ENCODE assay signal across 8 mouse cellular contexts in the genomic region with DNA sequence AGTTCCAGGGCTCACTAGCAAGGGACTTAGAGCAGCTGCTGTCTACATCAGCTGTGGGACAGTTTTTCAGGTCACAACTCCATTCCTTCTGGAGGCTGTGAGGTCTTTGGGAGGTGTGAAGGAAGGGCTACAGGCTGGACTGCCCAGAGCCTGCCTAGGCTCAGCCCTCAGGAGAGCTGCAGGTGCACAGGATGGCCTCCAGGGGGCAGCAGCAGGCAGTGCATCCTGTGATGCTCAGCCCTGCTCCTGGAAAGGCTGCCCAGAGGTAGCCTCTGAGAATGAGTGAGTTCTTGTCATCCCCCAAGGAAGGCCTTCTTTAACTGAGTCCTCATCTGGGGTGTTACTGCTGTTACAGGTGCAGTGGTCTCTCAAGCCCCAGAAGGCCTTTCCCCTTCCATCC. TPM values are rescaled to one million over a fixed set of nuclear protein-coding genes. Genes with fewer than 3 reads are reported as not detected.
DNase-seq lines count a peak whose midpoint lies in the region; ATAC-seq and TF ChIP-seq lines count a peak whose summit lies in the region.

No protein-coding gene starts in this region.

- H3K27me3 ChIP-seq in MEL (ENCODE audit: control insufficient read depth in 1 of 2, insufficient read depth in 2 of 2, low read length in 2 of 2): no peaks in the 10 kb centered on the region
- H3K27me3 ChIP-seq in forebrain, embryonic 15.5 days: no peaks in the 10 kb centered on the region
- no peaks in the 10 kb centered on the region for H3K27me3 ChIP-seq in hindbrain, embryonic 11.5 days (ENCODE audit: control insufficient read depth, insufficient read depth, low read length)

- no peak overlapping the region for H3K27ac ChIP-seq in MEL (ENCODE audit: control insufficient read depth, low read depth, low read length)
- no peak overlapping the region for H3K27ac ChIP-seq in forebrain, embryonic 15.5 days (replicated peaks)
- no peak overlapping the region for H3K27ac ChIP-seq in hindbrain, embryonic 11.5 days (ENCODE audit: low read depth, low read length)

- peak; percentile 96 for TF ChIP-seq RAD21 in MEL (IDR thresholded peaks at IDR 0.05; ENCODE audit: low read depth, low read length)

- peak; percentile 55; the same call in 1 of the 2 replicates for ATAC-seq in forebrain, embryonic 15.5 days (replicated peaks)
- ATAC-seq in hindbrain, embryonic 11.5 days (ENCODE audit: low FRiP score): peak; percentile 67; the same call in 1 of the 2 replicates

- H3K4me3 ChIP-seq in MEL (ENCODE audit: control insufficient read depth in 1 of 2, insufficient read depth in 1 of 2, low read depth in 2 of 2, low read length in 2 of 2): no peak overlapping the region
- no peak overlapping the region for H3K4me3 ChIP-seq in forebrain, embryonic 15.5 days
- H3K4me3 ChIP-seq in hindbrain, embryonic 11.5 days (ENCODE audit: low read depth, low read length): no peak overlapping the region

- peak; percentile 70 for DNase-seq in MEL (ENCODE audit: low read depth, low spot score)
- peak; percentile 81 for DNase-seq in cerebellum, adult 11-12 months
- peak; percentile 87 for DNase-seq in hindbrain, embryonic 11.5 days (ENCODE audit: low spot score)
- DNase-seq in layer of hippocampus, postnatal 14 days (ENCODE audit: low spot score in 2 of 2): peak; percentile 79 to 80
- peak; percentile 71 for DNase-seq in lung, postnatal 25 days (ENCODE audit: low spot score)
- DNase-seq in retina, embryonic 14.5 days (ENCODE audit: low spot score): peak; percentile 89
- peak; percentile 63 for DNase-seq in thymus, postnatal 25 days

- TF ChIP-seq CTCF in MEL (IDR thresholded peaks at IDR 0.05 in 2 of 3, conservative IDR thresholded peaks at IDR 0.05 in 1 of 3; ENCODE audit: control insufficient read depth in 1 of 3, insufficient read depth in 1 of 3, low read depth in 2 of 3, low read length in 3 of 3, poor library complexity in 1 of 3, severe bottlenecking in 1 of 3): peak; percentile 96 to 99 (median 98)

- no peaks in the 10 kb centered on the region for H3K4me1 ChIP-seq in MEL (ENCODE audit: control insufficient read depth in 1 of 2, insufficient read depth in 2 of 2, low read length in 2 of 2)
- peaks cover 5% of the 10 kb centered on the region; the same call in 1 of the 2 replicates for H3K4me1 ChIP-seq in forebrain, embryonic 15.5 days
- 0 out of 2 replicates have a peak, but pooled peaks cover 2% of the 10 kb centered on the region for H3K4me1 ChIP-seq in hindbrain, embryonic 11.5 days (replicated peaks; ENCODE audit: control insufficient read depth, insufficient read depth, low read length)

- no peaks in the 10 kb centered on the region for H3K36me3 ChIP-seq in MEL (ENCODE audit: control insufficient read depth in 1 of 2, insufficient read depth in 2 of 2, low read length in 2 of 2)
- H3K36me3 ChIP-seq in forebrain, embryonic 15.5 days: peaks cover 45% of the 10 kb centered on the region
- H3K36me3 ChIP-seq in hindbrain, embryonic 11.5 days (ENCODE audit: control insufficient read depth, insufficient read depth, low read length): no peaks in the 10 kb centered on the region

- no peak overlapping the region for H3K4me2 ChIP-seq in forebrain, embryonic 15.5 days (replicated peaks)
- H3K4me2 ChIP-seq in hindbrain, embryonic 11.5 days (replicated peaks; ENCODE audit: low read depth, low read length): no peak overlapping the region

- H3K9me3 ChIP-seq in MEL (replicated peaks; ENCODE audit: insufficient read depth, low read length): no peaks in the 10 kb centered on the region
- H3K9me3 ChIP-seq in forebrain, embryonic 15.5 days: no peaks in the 10 kb centered on the region
- no peaks in the 10 kb centered on the region for H3K9me3 ChIP-seq in hindbrain, embryonic 11.5 days (ENCODE audit: control insufficient read depth, low read length)

- TF ChIP-seq EP300 in MEL (IDR thresholded peaks at IDR 0.05; ENCODE audit: low read depth in 1 of 2, low read length in 2 of 2): no peak

- no peaks in the 10 kb centered on the region for H3K79me2 ChIP-seq in MEL (ENCODE audit: control insufficient read depth, insufficient read depth, low read length, poor library complexity)

- no peak for TF ChIP-seq POLR2A in MEL (IDR thresholded peaks at IDR 0.05; ENCODE audit: control insufficient read depth in 1 of 2, insufficient read depth in 1 of 2, low read depth in 1 of 2, low read length in 2 of 2, poor library complexity in 1 of 2)

- H3K9ac ChIP-seq in MEL (ENCODE audit: control insufficient read depth, low read depth, low read length, poor library complexity, severe bottlenecking): no peak overlapping the region
- no peak overlapping the region for H3K9ac ChIP-seq in forebrain, embryonic 15.5 days (replicated peaks)
- H3K9ac ChIP-seq in hindbrain, embryonic 11.5 days (ENCODE audit: low read depth, low read length): no peak overlapping the region

TF ChIP-seq in MEL, 35 proteins besides CTCF, POLR2A, EP300 and RAD21:
- TF ChIP-seq GATA1 (IDR thresholded peaks at IDR 0.05; ENCODE audit: low read depth, low read length): no peak
- TF ChIP-seq GABPA (IDR thresholded peaks at IDR 0.05; ENCODE audit: low read depth, low read length): no peak
- no peak for TF ChIP-seq ZNF384 (IDR thresholded peaks at IDR 0.05; ENCODE audit: low read depth, low read length)
- TF ChIP-seq KAT2A (conservative IDR thresholded peaks at IDR 0.05; ENCODE audit: low read depth, low read length): no peak
- peak; percentile 94 for TF ChIP-seq ZC3H11A (IDR thresholded peaks at IDR 0.05; ENCODE audit: low read depth, low read length)
- TF ChIP-seq JUND (IDR thresholded peaks at IDR 0.05; ENCODE audit: low read depth, low read length): no peak
- TF ChIP-seq SMC3 (IDR thresholded peaks at IDR 0.05; ENCODE audit: low read depth, low read length): peak; percentile 97
- no peak for TF ChIP-seq TBP (IDR thresholded peaks at IDR 0.05; ENCODE audit: low read depth, low read length)
- TF ChIP-seq TCF12 (IDR thresholded peaks at IDR 0.05; ENCODE audit: low read depth, low read length): no peak
- no peak for TF ChIP-seq MAZ (IDR thresholded peaks at IDR 0.05; ENCODE audit: low read depth, low read length)
- no peak for TF ChIP-seq MYC (IDR thresholded peaks at IDR 0.05; ENCODE audit: low read depth, low read length)
- no peak for TF ChIP-seq NRF1 (IDR thresholded peaks at IDR 0.05; ENCODE audit: insufficient read depth, low read depth, low read length, poor library complexity, severe bottlenecking)
- no peak for TF ChIP-seq MEF2A (IDR thresholded peaks at IDR 0.05; ENCODE audit: extremely low read depth, insufficient replicate concordance, low read depth, low read length, poor library complexity, severe bottlenecking)
- 0 out of 2 replicates have a peak, but pooled peaks have one; percentile 2 for TF ChIP-seq BHLHE40 (IDR thresholded peaks at IDR 0.05; ENCODE audit: borderline replicate concordance, low read depth, low read length)
- TF ChIP-seq ELF1 (IDR thresholded peaks at IDR 0.05; ENCODE audit: low read depth, low read length): no peak
- no peak for TF ChIP-seq MAFK (IDR thresholded peaks at IDR 0.05; ENCODE audit: borderline replicate concordance, low read depth, low read length)
- no peak for TF ChIP-seq MYB (IDR thresholded peaks at IDR 0.05; ENCODE audit: low read depth, low read length)
TF ChIP-seq in MEL: peak in this region for 3.

RNA-seq across cellular contexts. Expression of a gene that starts 12.5 kb away (rescaled TPM):
- total RNA-seq in MEL (2012; rRNA removed): 16.8 and 19.5 TPM in 2 replicates
- polyA plus RNA-seq in MEL (2012; ENCODE audit: insufficient read depth in 1 of 2, insufficient read length in 2 of 2, low read depth in 1 of 2, low replicate concordance in 2 of 2, missing spikeins in 1 of 2): 10 to 100 TPM in 1 of 2 experiments, not detected in 1; 16.8 TPM
- polyA plus RNA-seq in forebrain, embryonic 15.5 days (2015; fragmentation: Nextera tagmentation; extraction: Ambion mirVana): 17.3 and 18.5 TPM in 2 replicates
- 13.6 and 14.8 TPM in 2 replicates for polyA plus RNA-seq in hindbrain, embryonic 11.5 days (2014; fragmentation: Nextera tagmentation; extraction: Ambion mirVana)
- 10 to 100 TPM; 26.3 to 27.7 TPM for total RNA-seq in layer of hippocampus, postnatal 14 days (2021)

RNA-seq across cellular contexts. Expression of a gene that starts 43.9 kb away (rescaled TPM):
- not detected in 2 replicates for total RNA-seq in MEL (2012; rRNA removed)
- polyA plus RNA-seq in MEL (2012; ENCODE audit: insufficient read depth in 1 of 2, insufficient read length in 2 of 2, low read depth in 1 of 2, low replicate concordance in 2 of 2, missing spikeins in 1 of 2): not detected
- polyA plus RNA-seq in forebrain, embryonic 15.5 days (2015; fragmentation: Nextera tagmentation; extraction: Ambion mirVana): 9.0 and 10.2 TPM in 2 replicates
- polyA plus RNA-seq in hindbrain, embryonic 11.5 days (2014; fragmentation: Nextera tagmentation; extraction: Ambion mirVana): 8.7 and 11.2 TPM in 2 replicates
- 100 to 1,000 TPM; 297 to 306 TPM for total RNA-seq in layer of hippocampus, postnatal 14 days (2021)
